Mouse (Mus musculus) ES-Bruce4 (cell line): ENCODE measurements around the gene Plxna4.

Experiments used
- CTCF ChIP-seq: IDR thresholded peaks from one replicate; pipeline ENCODE4 v1.8.1; 2011; ENCODE audit warnings: low read depth, low read length
- EP300 ChIP-seq: IDR thresholded peaks from 2 replicates; pipeline ENCODE4 v1.6.1; 2011; ENCODE audit warnings: low read depth, low read length; ENCODE audit not compliant: insufficient read depth
- POLR2A ChIP-seq: IDR thresholded peaks from one replicate; pipeline ENCODE4 v1.8.1; 2011; ENCODE audit warnings: low read length; ENCODE audit not compliant: insufficient read depth

DNA sequence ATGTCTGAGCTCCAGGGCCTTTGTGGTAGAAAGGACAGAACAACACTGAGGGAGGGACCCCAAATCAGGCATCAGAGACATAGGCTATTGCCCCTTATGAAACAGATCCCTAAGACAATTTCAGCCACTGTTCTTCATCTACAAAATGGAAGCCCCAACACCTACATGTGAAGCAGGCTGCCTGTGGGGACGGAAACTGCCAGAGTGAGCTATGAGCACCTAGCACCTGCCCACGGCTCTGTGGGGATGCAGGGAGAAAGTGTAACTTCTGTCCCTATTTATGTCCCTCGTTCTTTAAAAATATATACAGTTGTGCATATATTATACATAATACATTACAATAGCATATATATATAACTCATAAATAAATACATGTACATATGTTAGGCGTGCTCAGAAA, 16.9 kb upstream of the Plxna4 start:
- no peak for TF ChIP-seq CTCF
- no peak for TF ChIP-seq POLR2A
- TF ChIP-seq EP300 = no peak
